Mouse (Mus musculus): ENCODE measurements around the gene Galnt15. TPM values are rescaled to one million over a fixed set of nuclear protein-coding genes. Genes with fewer than 3 reads are reported as not detected.

Gene Galnt15
- total RNA-seq, 2 experiments from 2014 or later: not detected

GRCm38 (mm10) chr14:32032522-32032921 lies 3.7 kb downstream of the Galnt15 start:
- ATAC-seq (ENCODE audit: poor library complexity, severe bottlenecking): no peak

GRCm38 (mm10) chr14:32036482-32036881 lies 7.7 kb downstream of the Galnt15 start:
- no peak for ATAC-seq (ENCODE audit: poor library complexity, severe bottlenecking)

GRCm38 (mm10) chr14:32037661-32038252 lies 9.0 kb downstream of the Galnt15 start:
- no peak for ATAC-seq (ENCODE audit: poor library complexity, severe bottlenecking)

- ATAC-seq (ENCODE audit: poor library complexity, severe bottlenecking): no peak
Measured at GRCm38 (mm10) chr14:32042108-32042507, 13.3 kb downstream of the Galnt15 start.

- ATAC-seq (ENCODE audit: poor library complexity, severe bottlenecking): no peak
Measured at GRCm38 (mm10) chr14:32046357-32046756, 17.6 kb downstream of the Galnt15 start.

GRCm38 (mm10) chr14:32050171-32050570 lies 21.4 kb downstream of the Galnt15 start:
- no peak for ATAC-seq (ENCODE audit: poor library complexity, severe bottlenecking)

GRCm38 (mm10) chr14:32053895-32054294 lies 25.1 kb downstream of the Galnt15 start:
- no peak for ATAC-seq (ENCODE audit: poor library complexity, severe bottlenecking)

- no peak for ATAC-seq (ENCODE audit: poor library complexity, severe bottlenecking)
Measured at GRCm38 (mm10) chr14:32054788-32055187, 26.0 kb downstream of the Galnt15 start.

GRCm38 (mm10) chr14:32055781-32056180 lies 27.0 kb downstream of the Galnt15 start:
- ATAC-seq (ENCODE audit: poor library complexity, severe bottlenecking): no peak

GRCm38 (mm10) chr14:32056675-32057074 lies 27.9 kb downstream of the Galnt15 start:
- ATAC-seq (ENCODE audit: poor library complexity, severe bottlenecking): no peak

- no peak for ATAC-seq (ENCODE audit: poor library complexity, severe bottlenecking)
Measured at GRCm38 (mm10) chr14:32057664-32058063, 28.9 kb downstream of the Galnt15 start.

- ATAC-seq (ENCODE audit: poor library complexity, severe bottlenecking): no peak
Measured at GRCm38 (mm10) chr14:32061398-32061797, 32.6 kb downstream of the Galnt15 start.

- no peak for ATAC-seq (ENCODE audit: poor library complexity, severe bottlenecking)
Measured at GRCm38 (mm10) chr14:32072807-32073206, 44.0 kb downstream of the Galnt15 start.

GRCm38 (mm10) chr14:32073211-32073685 lies 44.5 kb downstream of the Galnt15 start:
- ATAC-seq (ENCODE audit: poor library complexity, severe bottlenecking): no peak

- no peak for ATAC-seq (ENCODE audit: poor library complexity, severe bottlenecking)
Measured at GRCm38 (mm10) chr14:32073901-32074300, 45.1 kb downstream of the Galnt15 start.

GRCm38 (mm10) chr14:32076896-32077575 lies 48.2 kb downstream of the Galnt15 start:
- peak; percentile 92 for ATAC-seq (ENCODE audit: poor library complexity, severe bottlenecking)

- ATAC-seq (ENCODE audit: poor library complexity, severe bottlenecking): no peak
Measured at GRCm38 (mm10) chr14:32081026-32081425, 52.2 kb downstream of the Galnt15 start.

- no peak for ATAC-seq (ENCODE audit: poor library complexity, severe bottlenecking)
Measured at GRCm38 (mm10) chr14:32082891-32083290, 54.1 kb downstream of the Galnt15 start.

GRCm38 (mm10) chr14:32083466-32083865 lies 54.7 kb downstream of the Galnt15 start:
- no peak for ATAC-seq (ENCODE audit: poor library complexity, severe bottlenecking)

- peak; percentile 83 for ATAC-seq (ENCODE audit: poor library complexity, severe bottlenecking)
Measured at GRCm38 (mm10) chr14:32084761-32085485, 56.1 kb downstream of the Galnt15 start, which contains the start of gene Oxnad1. Gene Oxnad1 (plus strand): TSS chr14:32085374.

- ATAC-seq (ENCODE audit: poor library complexity, severe bottlenecking): peak; percentile 95
Measured at GRCm38 (mm10) chr14:32085486-32086201, 56.9 kb downstream of the Galnt15 start, which contains the start of gene Dph3. Gene Dph3 (minus strand): TSS chr14:32085729.

Data from megakaryocyte, adult 5-6 weeks (primary cell).